In genomic region chr2:73385641-73386355, GRCm38 (mm10) we compare ENCODE assay signal across 8 mouse cellular contexts. TPM values are rescaled to one million over a fixed set of nuclear protein-coding genes. Genes with fewer than 3 reads are reported as not detected.
DNase-seq lines count a peak whose midpoint lies in the region; ATAC-seq and TF ChIP-seq lines count a peak whose summit lies in the region.

No protein-coding gene starts in this region.

- no peak overlapping the region for H3K27ac ChIP-seq in kidney, embryonic 16.5 days (ENCODE audit: low read length)
- peak overlapping the region; percentile 15 for H3K27ac ChIP-seq in bone marrow macrophage, adult 2 months (ENCODE audit: insufficient read depth, low read depth, low read length)
- peak overlapping the region; percentile 84 for H3K27ac ChIP-seq in forebrain, embryonic 15.5 days (replicated peaks)
- H3K27ac ChIP-seq in olfactory bulb, adult 2 months (ENCODE audit: insufficient read depth, low read depth, low read length): no peak overlapping the region

- no peak for DNase-seq in kidney, postnatal 14 days
- DNase-seq in liver: peak; percentile 73
- DNase-seq in spleen, postnatal 4 days (ENCODE audit: low spot score in 2 of 2): no peak
- DNase-seq in thymus, postnatal 10 days (ENCODE audit: low spot score in 2 of 2): no peak

- H3K4me1 ChIP-seq in kidney, embryonic 16.5 days (ENCODE audit: insufficient read depth, low read length): peaks cover 10% of the 10 kb centered on the region
- peaks cover 11% of the 10 kb centered on the region for H3K4me1 ChIP-seq in bone marrow macrophage, adult 2 months (ENCODE audit: control insufficient read depth, insufficient read depth, low read length)
- H3K4me1 ChIP-seq in forebrain, embryonic 15.5 days: peaks cover 8% of the 10 kb centered on the region
- peaks cover 3% of the 10 kb centered on the region; the same call in 1 of the 2 replicates for H3K4me1 ChIP-seq in olfactory bulb, adult 2 months (ENCODE audit: control insufficient read depth, insufficient read depth, low read length)

- peak overlapping the region; percentile 57 for H3K9ac ChIP-seq in kidney, embryonic 16.5 days (replicated peaks; ENCODE audit: low read length)
- H3K9ac ChIP-seq in forebrain, embryonic 15.5 days (replicated peaks): peak overlapping the region; percentile 76

- TF ChIP-seq POLR2A in bone marrow macrophage, adult 2 months (IDR thresholded peaks at IDR 0.05; ENCODE audit: borderline replicate concordance, low read depth, low read length): no peak
- no peak for TF ChIP-seq POLR2A in olfactory bulb, adult 2 months (IDR thresholded peaks at IDR 0.05; ENCODE audit: insufficient read depth, low read depth, low read length)

- peak overlapping the region; percentile 74 for H3K4me2 ChIP-seq in kidney, embryonic 16.5 days (replicated peaks; ENCODE audit: low read depth, low read length)
- peak overlapping the region; percentile 94 for H3K4me2 ChIP-seq in forebrain, embryonic 15.5 days (replicated peaks)

- no peaks in the 10 kb centered on the region for H3K36me3 ChIP-seq in kidney, embryonic 16.5 days (ENCODE audit: insufficient read depth, low read length)
- H3K36me3 ChIP-seq in forebrain, embryonic 15.5 days: no peaks in the 10 kb centered on the region

- no peaks in the 10 kb centered on the region for H3K27me3 ChIP-seq in kidney, embryonic 16.5 days (ENCODE audit: insufficient read depth, low read length)
- no peaks in the 10 kb centered on the region for H3K27me3 ChIP-seq in forebrain, embryonic 15.5 days

- H3K9me3 ChIP-seq in kidney, embryonic 16.5 days (ENCODE audit: low read length): no peaks in the 10 kb centered on the region
- no peaks in the 10 kb centered on the region for H3K9me3 ChIP-seq in forebrain, embryonic 15.5 days

- ATAC-seq in kidney, embryonic 16.5 days (ENCODE audit: low FRiP score, low TSS enrichment): no peak
- ATAC-seq in forebrain, embryonic 15.5 days (replicated peaks): no peak; the same call in 1 of the 2 replicates

- whole genome bisulfite sequencing in kidney, embryonic 16.5 days: 1% methylated on average over 29 of the region's 29 CpGs
- 1% methylated on average over 29 of the region's 29 CpGs for WGBS in forebrain, embryonic 15.5 days
- WGBS in olfactory bulb, adult 2 months: under 1% methylated on average over 29 of the region's 29 CpGs

- H3K4me3 ChIP-seq in kidney, embryonic 16.5 days (ENCODE audit: low read length): peak overlapping the region; percentile 59
- peak overlapping the region; percentile 87 for H3K4me3 ChIP-seq in bone marrow macrophage, adult 2 months (ENCODE audit: insufficient read depth, low read length)
- H3K4me3 ChIP-seq in forebrain, embryonic 15.5 days: peak overlapping the region; percentile 81
- H3K4me3 ChIP-seq in olfactory bulb, adult 2 months (ENCODE audit: insufficient read depth, low read depth, low read length): peak overlapping the region; percentile 53

- no peak for TF ChIP-seq CTCF in bone marrow macrophage, adult 2 months (IDR thresholded peaks at IDR 0.05; ENCODE audit: low read depth, low read length)
- TF ChIP-seq CTCF in olfactory bulb, adult 2 months (IDR thresholded peaks at IDR 0.05; ENCODE audit: insufficient read depth, low read depth, low read length): no peak

RNA-seq across cellular contexts. Expression of gene Gpr155, which starts 0.6 kb away (rescaled TPM):
- 7.7 and 8.2 TPM in 2 replicates for polyA plus RNA-seq in kidney, embryonic 16.5 days (2015; fragmentation: Nextera tagmentation; extraction: Ambion mirVana)
- 30.8 TPM in 2 replicates for polyA plus RNA-seq in bone marrow macrophage, adult 2 months (2012; ENCODE audit: insufficient read depth, insufficient read length, missing spikeins)
- polyA plus RNA-seq in forebrain, embryonic 15.5 days (2015; fragmentation: Nextera tagmentation; extraction: Ambion mirVana): 10.9 and 11.2 TPM in 2 replicates
- not detected in 2 replicates for polyA plus RNA-seq in olfactory bulb, adult 2 months (2012; ENCODE audit: insufficient read depth, insufficient read length, low replicate concordance, missing spikeins)

Comparison
In these comparisons a context has a peak if more than half of its experiments do, and no peak if none do; other contexts are left out.
1. H3K27ac ChIP-seq: peak in bone marrow macrophage, adult 2 months (single experiment) and forebrain, embryonic 15.5 days (single experiment); none in kidney, embryonic 16.5 days (single experiment) and olfactory bulb, adult 2 months (single experiment).
2. Peak in every context shown above with its lines, with median percentiles within 50 percentile points of each other: H3K4me3 ChIP-seq.